Mouse (Mus musculus) embryonic facial prominence, embryonic 14.5 days (tissue): ENCODE data around the gene Agap1. TPM values are rescaled to one million over a fixed set of nuclear protein-coding genes. Genes with fewer than 3 reads are reported as not detected.

Experiments used
- ATAC-seq: fragments of 200-750 bp; cut with Nextera tagmentation; 2 replicates; pipeline ENCODE4 v1.8.0; 2017; ENCODE audit warnings: low read depth, moderate number of reproducible peaks, moderate TSS enrichment
- DNase-seq: peaks from one replicate; pipeline ENCODE4 v3.0.0-alpha.2; 2015; ENCODE audit warnings: low spot score
- H3K27ac ChIP-seq: fragments of 300-500 bp; sonication (generic); replicated peaks from 2 replicates; pipeline ENCODE4 v1.5.1; 2014; ENCODE audit warnings: low read depth, mild to moderate bottlenecking, low read length, moderate library complexity
- H3K27me3 ChIP-seq: fragments of 300-500 bp; sonication (generic); replicated peaks from 2 replicates; pipeline ENCODE4 v1.6.1; 2014; ENCODE audit warnings: low read length; ENCODE audit not compliant: control insufficient read depth, insufficient read depth
- H3K36me3 ChIP-seq: fragments of 300-500 bp; sonication (generic); 2 replicates; pipeline ENCODE4 v1.6.1; 2014; ENCODE audit warnings: low read length, mixed read lengths; ENCODE audit not compliant: control insufficient read depth, insufficient read depth
- H3K4me1 ChIP-seq: fragments of 300-500 bp; sonication (generic); 2 replicates; pipeline ENCODE4 v1.6.1; 2014; ENCODE audit warnings: antibody characterized with exemption, low read length; ENCODE audit not compliant: control insufficient read depth, insufficient read depth
- H3K4me2 ChIP-seq: fragments of 300-500 bp; sonication (generic); 2 replicates; pipeline ENCODE4 v1.6.1; 2014; ENCODE audit warnings: low read depth, mild to moderate bottlenecking, low read length, moderate library complexity, mixed read lengths
- H3K4me3 ChIP-seq: fragments of 300-500 bp; sonication (generic); 2 replicates; pipeline ENCODE4 v1.5.1; 2014; ENCODE audit warnings: low read depth, mild to moderate bottlenecking, low read length
- H3K9ac ChIP-seq: fragments of 300-500 bp; sonication (generic); 2 replicates; pipeline ENCODE4 v1.6.1; 2014; ENCODE audit warnings: low read depth, mild to moderate bottlenecking, low read length, moderate library complexity, mixed read lengths
- H3K9me3 ChIP-seq: fragments of 300-500 bp; sonication (generic); 2 replicates; pipeline ENCODE4 v1.6.1; 2016; ENCODE audit warnings: low read length; ENCODE audit not compliant: control insufficient read depth
- WGBS: fragments of 180-500 bp; shearing (Covaris S2); extraction: QIAGEN DNeasy Blood & Tissue Kit; methylation state at CpG from one replicate; pipeline ENCODE4 v1.1.7; 2014; 5-methylcytosine and 5-hydroxymethylcytosine counted together
- polyA plus RNA-seq: library from polyadenylated mRNA; unstranded; fragments of >200 nt; fragmentation: Nextera tagmentation; extraction: Ambion mirVana; gene quantifications from 2 replicates; pipeline ENCODE4 v1.2.1, GENCODE M21; 2014

The Agap1 gene
- polyA plus RNA-seq, 1 experiment from 2014 or later: 19.9 TPM

DNA sequence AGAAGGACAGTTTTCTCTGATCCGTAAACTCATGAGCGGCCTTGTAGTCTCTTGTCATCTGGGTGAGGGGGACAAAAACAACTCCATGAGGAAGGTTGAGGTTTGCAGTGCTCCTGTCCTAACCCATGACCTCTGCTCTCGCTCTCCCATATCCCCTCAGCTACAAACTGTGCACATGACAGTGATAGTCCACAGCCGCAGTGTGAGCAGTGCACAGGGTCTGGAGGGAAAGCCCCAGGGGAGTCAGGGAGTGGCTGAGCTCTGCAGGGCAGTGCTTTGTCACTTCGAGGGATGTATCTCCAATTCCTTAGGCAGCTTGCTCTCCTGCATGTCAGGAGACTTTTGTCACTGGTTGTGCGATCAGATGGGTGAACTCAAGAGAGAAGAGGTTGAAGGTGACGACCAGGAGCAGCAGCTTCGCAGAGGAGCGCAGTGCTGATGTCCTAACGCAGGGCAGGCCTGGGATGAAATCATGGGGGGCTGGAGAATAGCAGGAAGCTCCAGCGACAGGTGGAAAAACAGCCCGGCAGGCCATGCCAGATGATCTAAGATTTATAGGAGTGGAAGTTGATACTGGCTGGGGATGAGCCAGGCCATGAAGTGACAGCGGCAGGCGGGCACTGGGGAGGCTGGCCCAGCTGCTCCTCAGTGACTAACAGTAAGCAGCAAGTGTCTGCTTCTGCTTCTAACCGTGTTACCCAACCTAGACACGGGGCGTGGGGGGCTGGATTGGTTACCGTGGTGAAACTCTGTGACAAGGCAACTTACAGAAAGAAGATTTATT lies 83.7 kb downstream of the Agap1 start:
- WGBS: 73% methylated on average over 18 of the region's 18 CpGs
- Histone ChIP-seq H3K36me3 (no peaks in the 10 kb centered on the region), H3K27ac (no peak overlapping the region), H3K9me3 (no peaks in the 10 kb centered on the region), H3K27me3 (no peaks in the 10 kb centered on the region), H3K4me2 (no peak overlapping the region), H3K4me1 (peaks cover 7% of the 10 kb centered on the region), H3K9ac (no peak overlapping the region), H3K4me3 (no peak overlapping the region)
- ATAC-seq (peak; percentile 76), DNase-seq (peak; percentile 84)

DNA sequence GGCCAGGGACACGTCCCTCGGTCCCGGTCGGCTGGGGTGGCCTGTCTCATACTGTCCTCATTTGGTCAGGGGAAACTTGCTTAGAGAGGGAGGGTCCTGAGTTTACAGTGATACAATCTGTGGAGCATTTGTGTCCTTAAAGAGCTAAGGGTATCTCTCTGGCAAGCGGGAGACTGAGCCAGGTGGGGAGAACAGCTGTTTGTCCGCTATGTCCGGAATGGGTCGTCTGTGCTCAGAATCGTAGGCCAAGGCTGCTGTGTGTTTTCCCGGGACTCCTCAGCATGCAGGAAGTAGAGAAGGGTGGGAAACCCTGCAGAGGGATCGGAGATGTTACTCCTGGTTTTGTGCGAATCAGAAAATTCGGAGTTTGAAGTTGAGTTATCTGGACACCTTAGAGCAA lies 84.5 kb downstream of the Agap1 start:
- Histone ChIP-seq H3K9me3 (no peaks in the 10 kb centered on the region), H3K4me2 (no peak overlapping the region), H3K27me3 (no peaks in the 10 kb centered on the region), H3K9ac (no peak overlapping the region), H3K36me3 (no peaks in the 10 kb centered on the region), H3K4me1 (peaks cover 3% of the 10 kb centered on the region), H3K27ac (peak overlapping the region; percentile 28; the same call in 1 of the 2 replicates), H3K4me3 (no peak overlapping the region)
- DNase-seq: no peak
- 80% methylated on average over 13 of the region's 13 CpGs for WGBS
- no peak for ATAC-seq

DNA sequence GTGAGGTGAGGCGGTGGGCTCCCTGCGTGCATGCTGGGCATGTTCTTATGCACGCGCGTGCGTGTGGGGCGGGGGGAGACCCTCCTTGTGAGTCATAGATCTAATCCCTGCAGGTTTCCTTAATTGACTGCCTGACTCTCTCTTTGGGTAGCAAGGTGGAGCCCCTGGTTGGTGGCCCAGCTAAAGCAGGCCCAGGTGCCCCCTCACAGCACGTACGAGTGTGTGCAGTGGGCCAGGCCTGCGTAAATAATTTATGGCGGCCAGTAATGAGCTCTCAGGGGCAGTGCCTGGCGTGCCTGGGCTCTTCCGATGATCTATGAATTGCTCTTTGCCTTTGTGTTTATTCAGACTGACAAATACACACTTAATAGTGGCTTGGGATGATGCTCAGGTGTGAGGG lies 86.5 kb downstream of the Agap1 start:
- Histone ChIP-seq H3K27ac (no peak overlapping the region), H3K4me1 (peaks cover 3% of the 10 kb centered on the region), H3K9me3 (no peaks in the 10 kb centered on the region), H3K4me2 (no peak overlapping the region), H3K36me3 (no peaks in the 10 kb centered on the region), H3K9ac (no peak overlapping the region), H3K4me3 (no peak overlapping the region), H3K27me3 (no peaks in the 10 kb centered on the region)
- ATAC-seq (no peak), DNase-seq (no peak)
- 77% methylated on average over 13 of the region's 13 CpGs for WGBS

DNA sequence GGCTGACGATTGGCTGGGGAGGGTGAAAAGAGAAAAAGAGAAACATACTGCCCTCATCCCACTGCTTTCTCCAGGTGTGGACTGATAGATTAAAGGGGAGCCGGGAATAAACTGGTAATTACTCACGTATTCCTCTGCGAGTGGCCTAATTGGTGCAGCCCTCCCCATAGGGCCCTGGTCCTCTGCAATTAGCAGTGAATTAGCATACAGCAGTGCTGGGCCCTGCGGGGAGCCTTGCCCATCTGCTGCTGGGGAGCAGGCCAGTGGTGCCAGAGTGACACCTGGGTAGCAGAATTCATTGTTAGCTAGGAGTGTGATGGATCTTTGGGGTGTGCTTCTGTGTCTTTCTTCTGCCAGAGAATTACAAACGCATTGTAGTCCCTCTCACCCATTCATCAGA lies 87.9 kb downstream of the Agap1 start:
- peak; percentile 34 for DNase-seq
- Histone ChIP-seq H3K36me3 (no peaks in the 10 kb centered on the region), H3K4me3 (no peak overlapping the region), H3K4me2 (no peak overlapping the region), H3K27ac (no peak overlapping the region), H3K9ac (no peak overlapping the region), H3K27me3 (no peaks in the 10 kb centered on the region), H3K9me3 (no peaks in the 10 kb centered on the region), H3K4me1 (peaks cover 10% of the 10 kb centered on the region)
- peak; percentile 69 for ATAC-seq
- 49% methylated on average over 6 of the region's 6 CpGs for WGBS

DNA sequence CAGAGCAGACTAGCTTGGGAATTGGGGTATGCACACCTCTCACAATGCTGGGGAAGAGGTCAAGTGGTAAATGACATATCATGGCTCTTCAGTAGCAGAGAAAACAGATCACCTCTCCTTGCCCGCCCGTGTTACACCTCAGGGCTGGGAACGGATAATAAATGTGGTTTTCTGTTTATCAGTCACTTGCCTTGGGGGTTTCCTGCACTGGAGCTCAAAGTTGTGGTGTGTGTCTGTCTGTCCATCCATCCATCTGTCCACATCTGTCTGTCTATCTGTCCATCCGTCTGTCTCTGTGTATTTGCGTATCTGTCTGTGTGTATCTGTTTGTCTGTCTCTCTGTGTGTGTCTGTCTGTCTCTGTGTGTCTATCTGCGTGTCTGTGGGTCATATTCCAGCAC lies 88.7 kb downstream of the Agap1 start:
- peaks cover 18% of the 10 kb centered on the region for H3K4me1 ChIP-seq
- DNase-seq (no peak), ATAC-seq (no peak)
- H3K9me3 ChIP-seq: no peaks in the 10 kb centered on the region
- H3K4me3 ChIP-seq: no peak overlapping the region
- H3K27me3 ChIP-seq: no peaks in the 10 kb centered on the region
- H3K27ac ChIP-seq: no peak overlapping the region
- no peak overlapping the region for H3K9ac ChIP-seq
- WGBS: 86% methylated on average over 6 of the region's 6 CpGs
- no peaks in the 10 kb centered on the region for H3K36me3 ChIP-seq
- H3K4me2 ChIP-seq: no peak overlapping the region

DNA sequence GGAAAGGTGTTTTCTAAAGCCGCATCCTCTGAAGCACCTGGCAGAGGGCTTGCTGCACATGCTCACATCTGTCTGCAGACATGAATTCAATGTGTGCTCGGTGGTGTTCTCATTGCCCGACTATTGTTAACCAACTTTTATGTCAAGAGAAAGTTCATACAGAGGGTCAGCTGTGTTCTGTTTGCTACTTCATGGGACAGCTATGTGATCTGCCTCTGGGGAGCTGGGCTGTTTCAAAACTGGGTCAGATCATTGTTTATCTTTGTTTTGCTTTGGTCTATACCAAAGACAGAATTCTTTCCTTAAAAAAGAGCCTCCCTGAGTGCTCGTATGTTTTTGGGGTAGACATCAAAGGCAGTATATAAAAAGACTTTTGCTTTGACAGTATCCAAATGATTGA lies 89.5 kb downstream of the Agap1 start:
- Histone ChIP-seq H3K4me2 (no peak overlapping the region), H3K36me3 (no peaks in the 10 kb centered on the region), H3K9me3 (no peaks in the 10 kb centered on the region), H3K9ac (no peak overlapping the region), H3K27ac (no peak overlapping the region), H3K27me3 (no peaks in the 10 kb centered on the region), H3K4me1 (peaks cover 25% of the 10 kb centered on the region), H3K4me3 (no peak overlapping the region)
- DNase-seq (no peak), ATAC-seq (no peak)
- 74% methylated on average over 4 of the region's 4 CpGs for WGBS

DNA sequence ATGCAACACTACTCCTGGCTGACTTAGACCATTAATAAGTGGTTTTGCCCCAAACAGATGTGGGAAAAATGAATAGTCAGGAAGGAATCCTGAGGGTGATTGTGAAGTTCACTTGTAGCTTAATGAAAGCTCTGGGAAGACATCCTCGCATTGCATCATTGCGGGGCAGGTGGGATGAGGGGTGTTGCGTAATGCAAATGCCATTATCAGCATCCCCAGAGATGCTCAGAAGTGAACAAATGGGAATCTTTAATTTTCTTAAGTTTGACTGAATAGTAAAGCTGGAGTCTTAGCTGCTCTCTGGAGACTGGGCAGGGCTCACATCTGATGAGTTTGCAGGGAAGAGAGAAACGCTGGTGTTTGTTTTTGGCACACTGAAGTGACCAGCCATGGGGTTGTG lies 90.5 kb downstream of the Agap1 start:
- Histone ChIP-seq H3K4me3 (no peak overlapping the region), H3K9me3 (no peaks in the 10 kb centered on the region), H3K4me2 (no peak overlapping the region), H3K36me3 (no peaks in the 10 kb centered on the region), H3K27ac (no peak overlapping the region), H3K9ac (no peak overlapping the region), H3K4me1 (peaks cover 32% of the 10 kb centered on the region), H3K27me3 (no peaks in the 10 kb centered on the region)
- 75% methylated on average over 4 of the region's 4 CpGs for WGBS
- ATAC-seq: no peak
- peak; percentile 51 for DNase-seq

DNA sequence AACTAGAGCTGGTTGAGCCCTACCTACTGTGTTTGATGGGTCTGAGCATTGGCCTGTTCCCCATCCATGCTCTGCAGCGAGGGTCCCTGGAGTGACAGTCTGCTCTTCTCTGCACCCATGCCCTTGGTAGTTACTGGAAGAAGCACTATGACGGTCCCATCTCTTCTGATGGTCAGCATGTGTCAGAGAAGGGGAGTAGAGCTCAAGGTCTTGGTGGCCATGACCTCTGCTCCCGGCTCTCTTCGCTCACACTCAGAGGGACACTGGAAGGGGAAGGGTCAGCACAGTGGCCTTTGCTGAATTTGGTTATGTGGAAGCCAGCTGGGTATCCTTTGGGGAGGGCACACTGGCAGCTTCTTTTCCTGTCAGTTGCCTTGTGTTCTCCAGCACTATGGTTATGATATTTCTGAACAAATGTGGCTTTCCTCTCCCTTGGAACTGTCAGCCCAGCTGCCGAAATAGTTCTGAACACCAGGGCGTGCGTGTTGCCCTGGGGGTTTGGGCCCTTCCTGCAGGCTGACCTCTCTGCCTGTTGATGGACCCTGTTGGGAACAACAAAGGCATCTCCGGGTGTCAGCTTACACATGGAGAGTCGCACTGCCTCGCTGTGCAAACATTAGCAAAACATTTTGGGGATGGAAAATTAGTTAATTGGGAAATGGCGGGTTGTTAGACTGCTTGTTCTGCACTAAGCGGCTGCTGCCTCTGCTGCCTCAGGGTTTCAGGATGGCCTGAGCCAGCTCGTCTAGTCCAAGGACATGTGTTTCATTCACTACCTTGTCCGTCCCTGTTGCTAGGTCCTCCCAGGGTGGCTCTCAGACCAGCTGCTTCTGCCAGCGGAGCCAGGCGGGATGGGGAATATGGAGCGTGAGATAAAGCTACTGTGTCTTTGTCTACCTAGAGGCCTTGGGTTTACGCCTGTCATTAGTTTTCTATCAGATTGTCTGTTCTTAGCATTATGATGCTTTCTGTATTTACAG lies 93.2 kb downstream of the Agap1 start:
- Histone ChIP-seq H3K27ac (peak overlapping the region; percentile 48), H3K4me1 (peaks cover 34% of the 10 kb centered on the region), H3K4me2 (0 out of 2 replicates have a peak overlapping the region, but pooled peaks have one; percentile 10), H3K9ac (no peak overlapping the region), H3K36me3 (no peaks in the 10 kb centered on the region), H3K4me3 (no peak overlapping the region), H3K27me3 (no peaks in the 10 kb centered on the region), H3K9me3 (no peaks in the 10 kb centered on the region)
- ATAC-seq (peak; percentile 48; the same call in 1 of the 2 replicates), DNase-seq (peak; percentile 66)
- WGBS: 33% methylated on average over 18 of the region's 18 CpGs
